Mouse (Mus musculus) embryonic facial prominence, embryonic 14.5 days (tissue): ENCODE data around the gene Syt2. TPM values are rescaled to one million over a fixed set of nuclear protein-coding genes. Genes with fewer than 3 reads are reported as not detected.

Experiments used
- ATAC-seq: fragments of 200-750 bp; cut with Nextera tagmentation; 2 replicates; pipeline ENCODE4 v1.8.0; 2017; ENCODE audit warnings: low read depth, moderate number of reproducible peaks, moderate TSS enrichment
- DNase-seq: peaks from one replicate; pipeline ENCODE4 v3.0.0-alpha.2; 2015; ENCODE audit warnings: low spot score
- H3K27ac ChIP-seq: fragments of 300-500 bp; sonication (generic); replicated peaks from 2 replicates; pipeline ENCODE4 v1.5.1; 2014; ENCODE audit warnings: low read depth, mild to moderate bottlenecking, low read length, moderate library complexity
- H3K27me3 ChIP-seq: fragments of 300-500 bp; sonication (generic); replicated peaks from 2 replicates; pipeline ENCODE4 v1.6.1; 2014; ENCODE audit warnings: low read length; ENCODE audit not compliant: control insufficient read depth, insufficient read depth
- H3K36me3 ChIP-seq: fragments of 300-500 bp; sonication (generic); 2 replicates; pipeline ENCODE4 v1.6.1; 2014; ENCODE audit warnings: low read length, mixed read lengths; ENCODE audit not compliant: control insufficient read depth, insufficient read depth
- H3K4me1 ChIP-seq: fragments of 300-500 bp; sonication (generic); 2 replicates; pipeline ENCODE4 v1.6.1; 2014; ENCODE audit warnings: antibody characterized with exemption, low read length; ENCODE audit not compliant: control insufficient read depth, insufficient read depth
- H3K4me2 ChIP-seq: fragments of 300-500 bp; sonication (generic); 2 replicates; pipeline ENCODE4 v1.6.1; 2014; ENCODE audit warnings: low read depth, mild to moderate bottlenecking, low read length, moderate library complexity, mixed read lengths
- H3K4me3 ChIP-seq: fragments of 300-500 bp; sonication (generic); 2 replicates; pipeline ENCODE4 v1.5.1; 2014; ENCODE audit warnings: low read depth, mild to moderate bottlenecking, low read length
- H3K9ac ChIP-seq: fragments of 300-500 bp; sonication (generic); 2 replicates; pipeline ENCODE4 v1.6.1; 2014; ENCODE audit warnings: low read depth, mild to moderate bottlenecking, low read length, moderate library complexity, mixed read lengths
- H3K9me3 ChIP-seq: fragments of 300-500 bp; sonication (generic); 2 replicates; pipeline ENCODE4 v1.6.1; 2016; ENCODE audit warnings: low read length; ENCODE audit not compliant: control insufficient read depth
- WGBS: fragments of 180-500 bp; shearing (Covaris S2); extraction: QIAGEN DNeasy Blood & Tissue Kit; methylation state at CpG from one replicate; pipeline ENCODE4 v1.1.7; 2014; 5-methylcytosine and 5-hydroxymethylcytosine counted together
- polyA plus RNA-seq: library from polyadenylated mRNA; unstranded; fragments of >200 nt; fragmentation: Nextera tagmentation; extraction: Ambion mirVana; gene quantifications from 2 replicates; pipeline ENCODE4 v1.2.1, GENCODE M21; 2014

Gene Syt2
- polyA plus RNA-seq, 1 experiment from 2014 or later = 1.6 TPM

DNA sequence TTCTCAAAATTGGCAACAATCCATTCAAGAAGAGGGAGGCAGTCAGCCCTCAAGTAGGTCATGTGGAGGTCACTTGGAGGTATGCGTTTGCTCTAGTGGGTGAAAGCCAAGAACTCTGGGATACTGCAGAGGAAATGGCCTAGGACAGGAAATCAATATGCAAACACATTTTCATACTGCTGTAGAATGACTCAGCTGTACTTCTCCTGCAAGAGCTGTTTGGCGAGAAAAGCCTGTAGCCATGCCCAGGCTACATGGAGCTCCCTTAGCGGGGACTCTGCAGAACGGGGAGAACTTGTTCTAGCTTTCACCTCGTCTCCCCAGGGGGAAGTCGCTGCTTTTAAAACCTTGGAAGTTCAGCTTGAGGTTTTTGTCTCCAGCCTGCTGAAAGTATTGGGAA is 124.9 kb downstream of the Syt2 start:
- Histone ChIP-seq H3K4me2 (no peak overlapping the region), H3K9ac (no peak overlapping the region), H3K27ac (peak overlapping the region; percentile 67), H3K4me1 (peaks cover 32% of the 10 kb centered on the region), H3K27me3 (no peaks in the 10 kb centered on the region), H3K4me3 (no peak overlapping the region), H3K9me3 (no peaks in the 10 kb centered on the region), H3K36me3 (peaks cover 47% of the 10 kb centered on the region)
- WGBS = 48% methylated on average over 6 of the region's 6 CpGs
- peak; percentile 56; the same call in 1 of the 2 replicates for ATAC-seq
- peak; percentile 79 for DNase-seq

GRCm38 (mm10) chr1:134771999-134772398 is 125.5 kb downstream of the Syt2 start:
- WGBS = 89% methylated on average over 7 of the region's 7 CpGs
- Histone ChIP-seq H3K9ac (no peak overlapping the region), H3K4me2 (no peak overlapping the region), H3K36me3 (peaks cover 49% of the 10 kb centered on the region), H3K4me1 (peaks cover 34% of the 10 kb centered on the region), H3K4me3 (no peak overlapping the region), H3K27me3 (no peaks in the 10 kb centered on the region), H3K9me3 (no peaks in the 10 kb centered on the region), H3K27ac (peak overlapping the region; percentile 67)
- DNase-seq (no peak), ATAC-seq (no peak)

DNA sequence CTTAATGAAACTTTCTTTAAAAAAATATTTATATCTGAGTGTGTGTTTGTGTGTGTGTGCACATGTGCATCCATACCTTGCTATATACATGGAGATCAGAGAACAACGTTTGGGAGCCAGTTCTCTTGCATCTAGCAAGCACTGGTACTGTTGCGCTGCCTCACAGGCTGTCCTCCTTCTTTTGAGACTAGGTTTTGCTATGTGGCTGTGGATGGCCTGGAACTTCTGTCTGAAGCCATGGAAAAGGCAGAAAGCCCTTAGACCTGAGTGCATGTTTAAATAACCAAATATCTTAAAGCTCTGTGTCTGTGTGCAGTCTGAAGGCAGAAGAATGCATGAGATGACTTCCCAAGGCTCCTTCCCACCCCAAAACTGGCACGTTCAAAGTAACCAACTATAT is 126.3 kb downstream of the Syt2 start:
- Histone ChIP-seq H3K9me3 (no peaks in the 10 kb centered on the region), H3K4me2 (no peak overlapping the region), H3K4me1 (peaks cover 34% of the 10 kb centered on the region), H3K27me3 (no peaks in the 10 kb centered on the region), H3K4me3 (no peak overlapping the region), H3K36me3 (peaks cover 49% of the 10 kb centered on the region), H3K9ac (no peak overlapping the region), H3K27ac (no peak overlapping the region)
- DNase-seq = no peak
- 80% methylated on average over 3 of the region's 3 CpGs for WGBS
- ATAC-seq = no peak

DNA sequence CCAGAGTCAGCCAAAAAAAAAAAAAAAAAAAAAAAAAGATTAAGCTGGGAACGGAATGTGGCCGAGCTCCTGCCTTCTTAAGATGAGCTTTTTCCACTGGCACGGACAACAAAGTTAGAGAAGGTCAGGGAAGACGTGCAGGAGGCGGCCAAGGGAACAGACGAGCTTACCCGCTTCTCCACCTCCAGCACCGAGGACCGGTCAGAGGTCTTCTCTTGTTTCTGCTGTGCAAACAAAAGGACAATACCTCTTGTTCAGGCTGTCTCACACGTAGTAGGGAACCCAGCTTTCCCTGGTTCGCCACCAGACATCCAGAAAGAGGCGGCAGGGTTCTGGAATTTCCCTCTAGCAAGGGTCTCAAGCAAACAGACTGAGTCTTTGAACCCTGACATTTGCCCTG is 126.8 kb downstream of the Syt2 start:
- Histone ChIP-seq H3K4me1 (peaks cover 34% of the 10 kb centered on the region), H3K4me3 (no peak overlapping the region), H3K9ac (no peak overlapping the region), H3K9me3 (no peaks in the 10 kb centered on the region), H3K27me3 (no peaks in the 10 kb centered on the region), H3K27ac (peak overlapping the region; percentile 86; the same call in 1 of the 2 replicates), H3K4me2 (no peak overlapping the region), H3K36me3 (peaks cover 46% of the 10 kb centered on the region)
- ATAC-seq (no peak), DNase-seq (no peak)
- WGBS = 57% methylated on average over 12 of the region's 12 CpGs

DNA sequence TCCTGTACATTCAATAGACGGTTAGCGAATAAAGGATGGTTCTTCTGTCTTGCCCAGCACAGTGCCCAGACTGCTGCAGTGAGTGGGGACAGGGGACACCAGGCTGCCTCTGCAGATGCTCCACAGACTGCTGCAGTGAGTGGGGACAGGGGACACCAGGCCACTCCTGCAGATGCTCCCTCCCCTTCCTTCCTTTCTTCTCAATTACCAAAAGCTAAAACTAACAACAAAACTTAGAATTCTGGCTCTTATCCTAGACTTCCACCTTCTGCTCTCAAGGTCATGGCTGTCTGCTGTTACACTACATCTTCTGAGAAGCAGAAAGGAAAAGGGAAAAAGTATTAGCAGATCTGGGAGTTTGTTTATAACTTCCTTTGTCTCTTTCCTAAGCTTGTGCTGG is 127.8 kb downstream of the Syt2 start:
- ATAC-seq (no peak), DNase-seq (no peak)
- no peaks in the 10 kb centered on the region for H3K27me3 ChIP-seq
- H3K4me1 ChIP-seq = peaks cover 34% of the 10 kb centered on the region
- H3K9me3 ChIP-seq = no peaks in the 10 kb centered on the region
- no peak overlapping the region for H3K9ac ChIP-seq
- H3K4me3 ChIP-seq = no peak overlapping the region
- H3K4me2 ChIP-seq = no peak overlapping the region
- H3K27ac ChIP-seq = peak overlapping the region; percentile 86
- peaks cover 36% of the 10 kb centered on the region for H3K36me3 ChIP-seq
- WGBS = 44% methylated on average over 2 of the region's 2 CpGs

- peak overlapping the region; percentile 86 for H3K27ac ChIP-seq
- peaks cover 34% of the 10 kb centered on the region for H3K4me1 ChIP-seq
- peaks cover 34% of the 10 kb centered on the region for H3K36me3 ChIP-seq
- no peak overlapping the region for H3K4me2 ChIP-seq
- DNase-seq (peak; percentile 64), ATAC-seq (no peak)
- H3K4me3 ChIP-seq = no peak overlapping the region
- H3K27me3 ChIP-seq = no peaks in the 10 kb centered on the region
- no peaks in the 10 kb centered on the region for H3K9me3 ChIP-seq
- 27% methylated on average over 6 of the region's 6 CpGs for WGBS
- H3K9ac ChIP-seq = peak overlapping the region; percentile 27; the same call in 1 of the 2 replicates
These were observed 128.3 kb downstream of the Syt2 start for GRCm38 (mm10) chr1:134774728-134775287.

DNA sequence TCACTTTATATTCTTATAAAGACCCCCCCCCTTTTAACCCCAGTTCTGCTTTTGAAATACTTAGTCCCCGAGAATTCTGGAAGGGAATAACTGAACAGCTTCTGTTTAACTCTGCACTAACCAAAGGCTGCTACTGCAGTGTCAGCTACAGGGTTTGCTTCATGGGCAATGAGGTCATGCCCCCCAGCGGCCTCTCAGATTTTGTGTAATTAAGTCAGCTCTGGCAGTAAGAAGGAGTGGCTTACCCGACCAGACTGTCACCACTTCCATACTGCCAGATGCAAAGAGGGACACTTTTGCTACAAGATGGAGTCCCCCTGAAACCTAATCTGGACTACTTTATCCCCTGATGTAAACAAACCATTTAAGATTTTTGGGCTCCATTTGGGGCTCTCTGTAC is 129.2 kb downstream of the Syt2 start:
- H3K27ac ChIP-seq = peak overlapping the region; percentile 86
- H3K9ac ChIP-seq = no peak overlapping the region
- ATAC-seq = no peak
- WGBS = 19% methylated on average over 3 of the region's 3 CpGs
- H3K9me3 ChIP-seq = no peaks in the 10 kb centered on the region
- H3K36me3 ChIP-seq = peaks cover 33% of the 10 kb centered on the region
- no peaks in the 10 kb centered on the region for H3K27me3 ChIP-seq
- no peak for DNase-seq
- no peak overlapping the region for H3K4me2 ChIP-seq
- H3K4me1 ChIP-seq = peaks cover 34% of the 10 kb centered on the region
- H3K4me3 ChIP-seq = no peak overlapping the region

- Histone ChIP-seq H3K9ac (no peak overlapping the region), H3K27me3 (no peaks in the 10 kb centered on the region), H3K4me3 (no peak overlapping the region), H3K4me1 (peaks cover 30% of the 10 kb centered on the region), H3K9me3 (no peaks in the 10 kb centered on the region), H3K36me3 (peaks cover 31% of the 10 kb centered on the region), H3K27ac (no peak overlapping the region; the same call in 1 of the 2 replicates), H3K4me2 (no peak overlapping the region)
- DNase-seq (no peak), ATAC-seq (no peak)
- WGBS = 67% methylated on average over 12 of the region's 12 CpGs
These were observed 130.9 kb downstream of the Syt2 start for GRCm38 (mm10) chr1:134777201-134777885.
